Mouse (Mus musculus) neural tube, embryonic 14.5 days (tissue): ENCODE measurements around the gene Kitl. TPM values are rescaled to one million over a fixed set of nuclear protein-coding genes. Genes with fewer than 3 reads are reported as not detected.

ENCODE experiments used
- ATAC-seq: fragments of 200-750 bp; cut with Nextera tagmentation; 2 replicates; pipeline ENCODE4 v1.8.0; 2017; ENCODE audit warnings: low read depth, mild to moderate bottlenecking, moderate TSS enrichment, moderate library complexity
- H3K27ac ChIP-seq: fragments of 300-500 bp; sonication (generic); 2 replicates; pipeline ENCODE4 v1.5.1; 2014; ENCODE audit warnings: low read depth, mild to moderate bottlenecking, control low read depth, low read length, moderate library complexity, mixed read lengths
- H3K27me3 ChIP-seq: fragments of 300-500 bp; sonication (generic); 2 replicates; pipeline ENCODE4 v1.6.1; 2014; ENCODE audit warnings: low read length; ENCODE audit not compliant: control insufficient read depth, insufficient read depth
- H3K36me3 ChIP-seq: fragments of 300-500 bp; sonication (generic); 2 replicates; pipeline ENCODE4 v1.6.1; 2014; ENCODE audit warnings: low read length, mixed read lengths; ENCODE audit not compliant: control insufficient read depth, insufficient read depth
- H3K4me1 ChIP-seq: fragments of 300-500 bp; sonication (generic); 2 replicates; pipeline ENCODE4 v1.6.1; 2014; ENCODE audit warnings: low read length; ENCODE audit not compliant: control insufficient read depth, insufficient read depth
- H3K4me2 ChIP-seq: fragments of 300-500 bp; sonication (generic); 2 replicates; pipeline ENCODE4 v1.6.1; 2014; ENCODE audit warnings: mild to moderate bottlenecking, low read depth, low read length, control low read depth
- H3K4me3 ChIP-seq: fragments of 300-500 bp; sonication (generic); 2 replicates; pipeline ENCODE4 v1.5.1; 2014; ENCODE audit warnings: low read depth, low read length, control low read depth, mixed read lengths
- H3K9ac ChIP-seq: fragments of 300-500 bp; sonication (generic); replicated peaks from 2 replicates; pipeline ENCODE4 v1.6.1; 2014; ENCODE audit warnings: low read depth, mild to moderate bottlenecking, control low read depth, low read length, mixed read lengths
- H3K9me3 ChIP-seq: fragments of 300-500 bp; sonication (generic); 2 replicates; pipeline ENCODE4 v1.6.1; 2016; ENCODE audit warnings: low read length; ENCODE audit not compliant: control insufficient read depth
- WGBS: fragments of 180-500 bp; shearing (Covaris S2); extraction: QIAGEN DNeasy Blood & Tissue Kit; methylation state at CpG from one replicate; pipeline ENCODE4 v1.1.7; 2014; 5-methylcytosine and 5-hydroxymethylcytosine counted together
- polyA plus RNA-seq: library from polyadenylated mRNA; unstranded; fragments of >200 nt; fragmentation: Nextera tagmentation; extraction: Ambion mirVana; gene quantifications from 2 replicates; pipeline ENCODE4 v1.2.1, GENCODE M21; 2014

Kitl gene
- polyA plus RNA-seq, 1 experiment from 2014 or later: 40.4 TPM

GRCm38 (mm10) chr10:100054006-100054405 lies 38.6 kb downstream of the Kitl start:
- no peaks in the 10 kb centered on the region for H3K9me3 ChIP-seq
- H3K4me3 ChIP-seq: no peak overlapping the region
- H3K27me3 ChIP-seq: no peaks in the 10 kb centered on the region
- no peak overlapping the region for H3K9ac ChIP-seq
- WGBS: 82% methylated on average over 3 of the region's 3 CpGs
- ATAC-seq: no peak
- no peak overlapping the region for H3K27ac ChIP-seq
- no peak overlapping the region for H3K4me2 ChIP-seq
- H3K4me1 ChIP-seq: no peaks in the 10 kb centered on the region
- H3K36me3 ChIP-seq: no peaks in the 10 kb centered on the region

- Histone ChIP-seq H3K27me3 (no peaks in the 10 kb centered on the region), H3K4me1 (no peaks in the 10 kb centered on the region), H3K9me3 (no peaks in the 10 kb centered on the region), H3K27ac (no peak overlapping the region), H3K4me2 (no peak overlapping the region), H3K4me3 (no peak overlapping the region), H3K36me3 (no peaks in the 10 kb centered on the region), H3K9ac (no peak overlapping the region)
- WGBS: 90% methylated on average over 2 of the region's 2 CpGs
- no peak for ATAC-seq
Measured at GRCm38 (mm10) chr10:100055082-100055481, 39.7 kb downstream of the Kitl start.

DNA sequence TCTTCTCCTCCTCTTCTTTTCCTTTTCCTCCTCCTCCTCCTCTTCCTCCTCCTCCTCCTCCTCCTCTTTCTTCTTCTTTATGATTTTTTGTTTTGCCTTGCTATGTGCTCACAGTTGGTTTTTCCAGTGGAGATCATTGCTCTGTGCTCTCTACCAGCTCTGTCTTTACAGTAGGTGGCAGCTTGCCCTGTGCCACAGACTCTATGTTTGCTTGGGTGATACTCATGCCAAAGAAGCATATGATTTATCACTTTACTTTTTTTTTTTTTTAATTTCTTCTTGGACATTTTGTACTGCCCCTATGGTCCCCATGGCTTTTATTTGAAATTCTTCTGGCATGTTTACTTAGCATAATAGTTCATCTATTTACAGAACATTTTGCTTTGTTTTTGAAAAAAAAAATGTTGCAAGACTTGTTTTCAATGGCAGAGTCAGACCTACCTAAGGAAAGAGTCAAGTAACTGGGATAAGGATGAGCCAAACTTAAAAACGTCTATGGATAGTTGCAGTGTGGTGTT lies 41.7 kb downstream of the Kitl start:
- ATAC-seq: no peak
- H3K27me3 ChIP-seq: no peaks in the 10 kb centered on the region
- WGBS: 76% methylated on average over 1 of the region's 1 CpGs
- no peak overlapping the region for H3K27ac ChIP-seq
- H3K4me1 ChIP-seq: no peaks in the 10 kb centered on the region
- H3K9me3 ChIP-seq: no peaks in the 10 kb centered on the region
- no peaks in the 10 kb centered on the region for H3K36me3 ChIP-seq
- H3K4me3 ChIP-seq: no peak overlapping the region
- H3K9ac ChIP-seq: no peak overlapping the region
- no peak overlapping the region for H3K4me2 ChIP-seq

GRCm38 (mm10) chr10:100059356-100059755 lies 43.9 kb downstream of the Kitl start:
- Histone ChIP-seq H3K27ac (no peak overlapping the region), H3K9ac (no peak overlapping the region), H3K27me3 (no peaks in the 10 kb centered on the region), H3K4me1 (no peaks in the 10 kb centered on the region), H3K36me3 (no peaks in the 10 kb centered on the region), H3K9me3 (no peaks in the 10 kb centered on the region), H3K4me2 (no peak overlapping the region), H3K4me3 (no peak overlapping the region)
- ATAC-seq: no peak
- whole genome bisulfite sequencing: 86% methylated on average over 4 of the region's 4 CpGs

GRCm38 (mm10) chr10:100065529-100066301 lies 50.3 kb downstream of the Kitl start:
- 5% methylated on average over 12 of the region's 12 CpGs for WGBS
- ATAC-seq: peak; percentile 88
- H3K9ac ChIP-seq: no peak overlapping the region

DNA sequence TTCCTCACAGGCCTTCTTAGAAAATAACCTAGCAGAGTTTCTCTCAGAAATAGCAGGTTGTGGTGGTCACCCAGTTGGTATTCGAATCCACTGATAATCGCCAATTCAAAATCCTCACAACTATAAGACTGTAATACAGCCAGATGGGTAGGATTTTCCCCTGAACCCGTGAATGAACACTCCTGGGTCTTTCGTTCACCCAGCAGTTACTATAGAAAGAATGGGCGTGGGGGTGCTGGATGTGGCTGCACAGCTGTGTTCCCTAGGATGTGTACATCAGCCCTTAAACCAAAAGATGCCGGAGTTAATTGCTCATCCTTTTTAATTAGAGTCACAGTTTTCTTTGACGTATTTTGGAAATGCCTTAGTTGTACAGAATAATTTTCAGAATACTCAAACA lies 50.9 kb downstream of the Kitl start:
- H3K27me3 ChIP-seq: no peaks in the 10 kb centered on the region
- H3K4me1 ChIP-seq: peaks cover 9% of the 10 kb centered on the region; the same call in 1 of the 2 replicates
- peak; percentile 60 for ATAC-seq
- peak overlapping the region; percentile 21; the same call in 1 of the 2 replicates for H3K4me2 ChIP-seq
- H3K27ac ChIP-seq: peak overlapping the region; percentile 1; the same call in 1 of the 2 replicates
- no peak overlapping the region for H3K9ac ChIP-seq
- no peak overlapping the region for H3K4me3 ChIP-seq
- no peaks in the 10 kb centered on the region for H3K36me3 ChIP-seq
- 11% methylated on average over 7 of the region's 7 CpGs for WGBS
- no peaks in the 10 kb centered on the region for H3K9me3 ChIP-seq

More at GRCm38 (mm10) chr10:100065529-100066301, 50.3 kb downstream of the Kitl start:
- H3K4me1 ChIP-seq: peaks cover 9% of the 10 kb centered on the region; the same call in 1 of the 2 replicates
- peak overlapping the region; percentile 21; the same call in 1 of the 2 replicates for H3K4me2 ChIP-seq
- no peaks in the 10 kb centered on the region for H3K9me3 ChIP-seq
- H3K27me3 ChIP-seq: no peaks in the 10 kb centered on the region
- H3K27ac ChIP-seq: peak overlapping the region; percentile 1
- no peak overlapping the region for H3K4me3 ChIP-seq
- H3K36me3 ChIP-seq: no peaks in the 10 kb centered on the region

DNA sequence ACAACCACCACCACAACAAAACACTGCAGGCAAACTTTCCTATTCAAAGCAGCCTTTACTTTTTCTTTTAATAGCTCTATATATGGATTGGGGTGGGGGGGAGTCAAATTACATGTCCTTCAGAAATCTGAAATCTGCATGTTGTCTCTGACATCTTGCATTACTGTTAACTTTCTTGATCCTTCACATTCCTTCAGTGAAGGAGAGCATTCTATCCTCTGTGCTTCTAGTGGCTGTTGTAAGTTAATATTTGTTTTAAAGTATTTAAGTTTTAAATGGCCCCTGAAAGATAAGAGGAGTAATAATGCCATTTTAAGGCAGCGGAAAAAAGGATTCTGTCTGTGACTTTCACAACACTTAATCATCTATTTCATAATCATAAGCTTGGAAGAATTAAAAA lies 57.2 kb downstream of the Kitl start:
- H3K4me3 ChIP-seq: no peak overlapping the region
- ATAC-seq: no peak
- H3K4me2 ChIP-seq: no peak overlapping the region
- 95% methylated on average over 1 of the region's 1 CpGs for WGBS
- H3K4me1 ChIP-seq: no peaks in the 10 kb centered on the region
- H3K27me3 ChIP-seq: no peaks in the 10 kb centered on the region
- no peak overlapping the region for H3K27ac ChIP-seq
- no peaks in the 10 kb centered on the region for H3K36me3 ChIP-seq
- no peaks in the 10 kb centered on the region for H3K9me3 ChIP-seq
- H3K9ac ChIP-seq: no peak overlapping the region

DNA sequence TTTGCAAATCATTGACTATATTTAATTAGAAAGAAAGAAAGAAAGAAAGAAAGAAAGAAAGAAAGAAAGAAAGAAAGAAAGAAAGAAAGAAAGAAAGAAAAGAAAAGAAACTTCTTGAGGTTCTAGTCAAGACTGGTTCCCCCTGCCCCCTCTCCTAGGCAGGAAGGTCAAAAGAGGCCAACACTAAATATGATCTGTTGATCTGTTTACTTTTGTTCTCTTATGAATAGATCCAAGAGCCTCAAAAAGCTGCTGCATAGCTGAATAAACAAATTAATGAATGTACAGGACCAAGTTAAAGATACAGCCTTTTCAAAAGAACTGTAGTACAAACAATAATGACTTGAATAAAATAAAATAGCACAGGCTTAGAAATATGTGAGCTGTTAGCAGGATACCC lies 57.7 kb downstream of the Kitl start:
- Histone ChIP-seq H3K9ac (no peak overlapping the region), H3K4me1 (no peaks in the 10 kb centered on the region), H3K9me3 (no peaks in the 10 kb centered on the region), H3K27me3 (no peaks in the 10 kb centered on the region), H3K36me3 (no peaks in the 10 kb centered on the region), H3K27ac (no peak overlapping the region), H3K4me2 (no peak overlapping the region), H3K4me3 (no peak overlapping the region)
- no peak for ATAC-seq

- H3K27ac ChIP-seq: no peak overlapping the region
- no peaks in the 10 kb centered on the region for H3K4me1 ChIP-seq
- no peak for ATAC-seq
- no peak overlapping the region for H3K9ac ChIP-seq
- no peaks in the 10 kb centered on the region for H3K27me3 ChIP-seq
- H3K36me3 ChIP-seq: no peaks in the 10 kb centered on the region
- 49% methylated on average over 3 of the region's 3 CpGs for WGBS
- no peaks in the 10 kb centered on the region for H3K9me3 ChIP-seq
- H3K4me3 ChIP-seq: no peak overlapping the region
- no peak overlapping the region for H3K4me2 ChIP-seq
Measured at GRCm38 (mm10) chr10:100101115-100101514, 85.7 kb downstream of the Kitl start.
